ENCODE assay signal across 9 mouse cellular contexts in the genomic region with DNA sequence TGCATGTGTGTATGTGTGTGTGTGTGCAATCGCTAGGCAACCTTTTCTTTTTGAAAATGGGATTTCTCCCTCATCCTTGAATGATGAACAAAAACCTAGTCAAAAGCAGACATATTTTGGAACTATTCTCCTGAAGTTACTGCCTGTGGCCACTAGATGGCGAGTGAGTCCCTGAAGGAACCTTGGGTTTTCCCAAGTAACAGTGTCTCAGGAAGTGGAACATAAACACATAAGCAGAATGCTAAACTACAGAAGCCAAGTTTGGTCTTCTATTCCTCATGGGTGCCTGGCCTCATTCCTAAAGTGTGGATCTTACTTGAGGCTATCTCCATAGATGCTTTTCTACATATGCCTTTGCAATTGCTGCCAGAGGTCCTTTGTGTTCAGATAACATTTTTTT. TPM values are rescaled to one million over a fixed set of nuclear protein-coding genes. Genes with fewer than 3 reads are reported as not detected.
DNase-seq lines count a peak whose midpoint lies in the region; ATAC-seq lines count a peak whose summit lies in the region.
"Had no signal": no experiment of that assay in that cellular context is flagged by ENCODE, and none has a peak within 500 bp of the region (broad histone marks: within the 10 kb centered on the region; RNA-seq: fewer than 3 reads in every experiment).

No protein-coding gene starts in this region.

- H3K4me3 ChIP-seq in heart, embryonic 12.5 days, result no peak overlapping the region
- H3K4me3 ChIP-seq in midbrain, embryonic 12.5 days, result no peak overlapping the region
- H3K4me3 ChIP-seq: stomach, embryonic 15.5 days had no signal

- no peak for ATAC-seq in heart, embryonic 12.5 days (ENCODE audit: insufficient number of reproducible peaks, low FRiP score)
- peak; percentile 63 for ATAC-seq in granulocyte monocyte progenitor cell, adult 5-6 weeks (replicated peaks; ENCODE audit: poor library complexity, severe bottlenecking)
- ATAC-seq in midbrain, embryonic 12.5 days (ENCODE audit: low FRiP score, low read depth), result no peak

- H3K27ac ChIP-seq in heart, embryonic 12.5 days (ENCODE audit: poor library complexity, severe bottlenecking), result no peak overlapping the region
- peak overlapping the region; percentile 15; the same call in 1 of the 2 replicates for H3K27ac ChIP-seq in midbrain, embryonic 12.5 days (replicated peaks)
- H3K27ac ChIP-seq: stomach, embryonic 15.5 days had no signal

- H3K4me1 ChIP-seq in heart, embryonic 12.5 days (replicated peaks), result peaks cover 3% of the 10 kb centered on the region
- peaks cover 23% of the 10 kb centered on the region; the same call in 1 of the 2 replicates for H3K4me1 ChIP-seq in midbrain, embryonic 12.5 days
- H3K4me1 ChIP-seq: stomach, embryonic 15.5 days had no signal

- no peak overlapping the region for H3K9ac ChIP-seq in heart, embryonic 12.5 days
- no peak overlapping the region for H3K9ac ChIP-seq in midbrain, embryonic 12.5 days (replicated peaks)
- H3K9ac ChIP-seq: stomach, embryonic 15.5 days had no signal

- WGBS in heart, embryonic 12.5 days, result 16% methylated on average over 2 of the region's 2 CpGs
- WGBS in midbrain, embryonic 12.5 days, result 22% methylated on average over 2 of the region's 2 CpGs

- peak; percentile 25 to 72 for DNase-seq in heart, adult 18-20 months
- DNase-seq in ES-CJ7 (ENCODE audit: low read depth, low spot score), result peak; percentile 27
- DNase-seq in cerebellum, postnatal 14 days, result peak; percentile 75 to 79
- DNase-seq in left cerebral cortex, postnatal 14 days (ENCODE audit: low spot score in 2 of 2), result peak; percentile 73 to 78
- DNase-seq in thymus, postnatal 10 days (ENCODE audit: low spot score in 2 of 2), result peak; percentile 8 to 31

- no peaks in the 10 kb centered on the region for H3K27me3 ChIP-seq in heart, embryonic 12.5 days (replicated peaks)
- H3K27me3 ChIP-seq in midbrain, embryonic 12.5 days, result no peaks in the 10 kb centered on the region
- H3K27me3 ChIP-seq: stomach, embryonic 15.5 days had no signal

- H3K4me2 ChIP-seq in heart, embryonic 12.5 days, result no peak overlapping the region
- no peak overlapping the region for H3K4me2 ChIP-seq in midbrain, embryonic 12.5 days (replicated peaks)
- H3K4me2 ChIP-seq: stomach, embryonic 15.5 days had no signal

- H3K36me3 ChIP-seq in heart, embryonic 12.5 days, result peaks cover 27% of the 10 kb centered on the region
- peaks cover 64% of the 10 kb centered on the region for H3K36me3 ChIP-seq in midbrain, embryonic 12.5 days

- H3K9me3 ChIP-seq in heart, embryonic 12.5 days (replicated peaks), result no peaks in the 10 kb centered on the region
- H3K9me3 ChIP-seq in midbrain, embryonic 12.5 days, result no peaks in the 10 kb centered on the region
- H3K9me3 ChIP-seq: stomach, embryonic 15.5 days had no signal

- intact Hi-C loops in left cerebral cortex, postnatal 14 days (cut with DNase I), result loop anchor here (2.0 to 10.0 kb wide), 3 partner anchors 74 to 273 kb away; no protein-coding TSS in a partner anchor

RNA-seq across cellular contexts. Expression of gene Gm10577, which starts 22.4 kb away (rescaled TPM):
- total RNA-seq in heart, adult 18-20 months (2021), result not detected
- not detected in 2 replicates for polyA plus RNA-seq in heart, embryonic 12.5 days (2016; fragmentation: Nextera tagmentation; extraction: Ambion mirVana)
- total RNA-seq in granulocyte monocyte progenitor cell, adult 5-6 weeks (2014; fragmentation: Nextera tagmentation), result not detected in 2 replicates
- not detected in 2 replicates for total RNA-seq in granulocyte monocyte progenitor cell, adult 5-6 weeks (2017)
- total RNA-seq in left cerebral cortex, postnatal 14 days (2021), result not detected
- polyA plus RNA-seq in midbrain, embryonic 12.5 days (2016; fragmentation: Nextera tagmentation; extraction: Ambion mirVana), result not detected in 2 replicates
- polyA plus RNA-seq: stomach, embryonic 15.5 days had no signal

Comparison
In these comparisons a context has a peak if more than half of its experiments do, and no peak if none do; other contexts are left out.
1. DNase-seq: peak in every context shown above with its lines; median percentile 77 in cerebellum, postnatal 14 days; 76 in left cerebral cortex, postnatal 14 days; 48 in heart, adult 18-20 months; 27 in ES-CJ7; 20 in thymus, postnatal 10 days.